Mouse (Mus musculus) stomach, embryonic 15.5 days (tissue): ENCODE data around the gene Pld4. TPM values are rescaled to one million over a fixed set of nuclear protein-coding genes. Genes with fewer than 3 reads are reported as not detected.
A peak's percentile ranks its signal among the peaks of the same experiment; 100 is the strongest.
"Not testable (repeated sequence)": the region's sequence is repeated elsewhere in the genome, so short reads cannot be mapped to it uniquely, and the experiment has no call there.

Source experiments
- ATAC-seq: fragments of 200-750 bp; cut with Nextera tagmentation; 2 replicates; pipeline ENCODE4 v1.8.0; 2017; ENCODE audit warnings: low read depth, moderate number of reproducible peaks, moderate TSS enrichment; ENCODE audit not compliant: insufficient read depth, low FRiP score
- H3K27ac ChIP-seq: fragments of 300-500 bp; sonication (generic); 2 replicates; pipeline ENCODE4 v1.5.1; 2015; ENCODE audit warnings: mild to moderate bottlenecking, inconsistent platforms
- H3K27me3 ChIP-seq: fragments of 300-500 bp; sonication (generic); replicated peaks from 2 replicates; pipeline ENCODE4 v1.6.1; 2015; ENCODE audit warnings: inconsistent platforms
- H3K36me3 ChIP-seq: fragments of 300-500 bp; sonication (generic); 2 replicates; pipeline ENCODE4 v1.6.1; 2015; ENCODE audit warnings: inconsistent platforms
- H3K4me1 ChIP-seq: fragments of 300-500 bp; sonication (generic); 2 replicates; pipeline ENCODE4 v1.6.1; 2015; ENCODE audit warnings: inconsistent platforms
- H3K4me2 ChIP-seq: fragments of 300-500 bp; sonication (generic); 2 replicates; pipeline ENCODE4 v1.6.1; 2015; ENCODE audit warnings: mild to moderate bottlenecking, inconsistent platforms
- H3K4me3 ChIP-seq: fragments of 300-500 bp; sonication (generic); replicated peaks from 2 replicates; pipeline ENCODE4 v1.5.1; 2015; ENCODE audit warnings: inconsistent platforms
- H3K9ac ChIP-seq: fragments of 300-500 bp; sonication (generic); 2 replicates; pipeline ENCODE4 v1.6.1; 2015; ENCODE audit warnings: inconsistent platforms
- H3K9me3 ChIP-seq: fragments of 300-500 bp; sonication (generic); 2 replicates; pipeline ENCODE4 v1.6.1; 2016; ENCODE audit warnings: inconsistent platforms
- WGBS: fragments of 180-500 bp; shearing (Covaris S2); methylation state at CpG from one replicate; pipeline ENCODE4 v1.1.7; 2015; 5-methylcytosine and 5-hydroxymethylcytosine counted together
- microRNA-seq: library from miRNA; unstranded; fragments of <30 nt; microRNA quantifications from one replicate; pipeline ENCODE4, GENCODE M21; 2016
- polyA plus RNA-seq: library from polyadenylated mRNA; unstranded; fragments of >200 nt; fragmentation: Nextera tagmentation; extraction: Ambion mirVana; gene quantifications from 2 replicates; pipeline ENCODE4 v1.2.1, GENCODE M21; 2015

Pld4 gene
- polyA plus RNA-seq, 1 experiment from 2014 or later: 16.8 TPM

- Histone ChIP-seq H3K27ac (no peak overlapping the region), H3K27me3 (no peaks in the 10 kb centered on the region), H3K9me3 (no peaks in the 10 kb centered on the region), H3K4me2 (peak overlapping the region; percentile 95), H3K4me3 (peak overlapping the region; percentile 74), H3K4me1 (peaks cover 16% of the 10 kb centered on the region), H3K9ac (peak overlapping the region; percentile 39; the same call in 1 of the 2 replicates), H3K36me3 (0 out of 2 replicates have a peak, but pooled peaks cover 7% of the 10 kb centered on the region)
- 17% methylated on average over 8 of the region's 8 CpGs for WGBS
- no peak for ATAC-seq
Observed at GRCm38 (mm10) chr12:112809641-112810040, 49.2 kb downstream of the Pld4 start.

GRCm38 (mm10) chr12:112810092-112810885, 49.8 kb downstream of the Pld4 start:
- Histone ChIP-seq H3K4me2 (peak overlapping the region; percentile 95; the same call in 1 of the 2 replicates), H3K4me3 (no peak overlapping the region), H3K36me3 (0 out of 2 replicates have a peak, but pooled peaks cover 7% of the 10 kb centered on the region), H3K9ac (no peak overlapping the region), H3K9me3 (no peaks in the 10 kb centered on the region), H3K4me1 (peaks cover 16% of the 10 kb centered on the region), H3K27me3 (no peaks in the 10 kb centered on the region), H3K27ac (no peak overlapping the region)
- ATAC-seq: no peak
- 58% methylated on average over 19 of the region's 19 CpGs for WGBS

GRCm38 (mm10) chr12:112813370-112813769, 52.9 kb downstream of the Pld4 start:
- Histone ChIP-seq H3K27me3 (no peaks in the 10 kb centered on the region), H3K4me1 (peaks cover 11% of the 10 kb centered on the region), H3K9ac (no peak overlapping the region), H3K9me3 (no peaks in the 10 kb centered on the region), H3K27ac (no peak overlapping the region), H3K36me3 (peaks cover 12% of the 10 kb centered on the region), H3K4me2 (no peak overlapping the region), H3K4me3 (no peak overlapping the region)
- 91% methylated on average over 7 of the region's 7 CpGs for WGBS
- ATAC-seq: no peak

- H3K4me3 ChIP-seq: no peak overlapping the region
- no peaks in the 10 kb centered on the region for H3K27me3 ChIP-seq
- H3K4me2 ChIP-seq: no peak overlapping the region
- peaks cover 25% of the 10 kb centered on the region for H3K36me3 ChIP-seq
- ATAC-seq: no peak
- 69% methylated on average over 14 of the region's 14 CpGs for WGBS
- H3K9me3 ChIP-seq: no peaks in the 10 kb centered on the region
- H3K9ac ChIP-seq: no peak overlapping the region
- peak overlapping the region; percentile 61 for H3K27ac ChIP-seq
- no peaks in the 10 kb centered on the region; the same call in 1 of the 2 replicates for H3K4me1 ChIP-seq
Observed at GRCm38 (mm10) chr12:112814682-112815470, 54.4 kb downstream of the Pld4 start.

- no peaks in the 10 kb centered on the region; the same call in 1 of the 2 replicates for H3K4me1 ChIP-seq
- H3K9me3 ChIP-seq: no peaks in the 10 kb centered on the region
- no peak overlapping the region for H3K27ac ChIP-seq
- no peak overlapping the region for H3K4me2 ChIP-seq
- no peak overlapping the region for H3K4me3 ChIP-seq
- H3K27me3 ChIP-seq: no peaks in the 10 kb centered on the region
- 50% methylated on average over 4 of the region's 4 CpGs for WGBS
- ATAC-seq: no peak
- H3K36me3 ChIP-seq: peaks cover 37% of the 10 kb centered on the region
- H3K9ac ChIP-seq: no peak overlapping the region
Observed at GRCm38 (mm10) chr12:112816294-112816693, 55.8 kb downstream of the Pld4 start.

GRCm38 (mm10) chr12:112816866-112817265, 56.4 kb downstream of the Pld4 start:
- not testable (repeated sequence) for H3K27me3 ChIP-seq, H3K9me3 ChIP-seq, H3K4me2 ChIP-seq, H3K4me3 ChIP-seq, H3K9ac ChIP-seq, ATAC-seq, H3K27ac ChIP-seq, H3K4me1 ChIP-seq
- 78% methylated on average over 7 of the region's 7 CpGs for WGBS
- H3K36me3 ChIP-seq: peaks cover 42% of the 10 kb centered on the region

Small RNAs within 50 kb of the gene (microRNA-seq; reads per million reads assigned to microRNA genes)
- 1.5 reads per million for gene Mir6940

Other genes with a start within 250 kb of the Pld4 start
- gene Tmem179, start 243.9 kb upstream of the Pld4 start, polyA plus RNA-seq: 2.7 TPM in 2 replicates
- 4.3 and 4.4 TPM in 2 replicates for gene Inf2, start 171.9 kb upstream of the Pld4 start, polyA plus RNA-seq
- 4.3 and 4.4 TPM in 2 replicates for gene Adssl1, start 140.6 kb upstream of the Pld4 start, polyA plus RNA-seq
- gene Siva1, start 116.0 kb upstream of the Pld4 start, polyA plus RNA-seq: 198 and 214 TPM in 2 replicates
- 161 and 170 TPM in 2 replicates for gene Akt1, start 85.8 kb upstream of the Pld4 start, polyA plus RNA-seq
- 9.3 and 10.8 TPM in 2 replicates for gene Zbtb42, start 81.8 kb upstream of the Pld4 start, polyA plus RNA-seq
- gene Cep170b, start 40.2 kb upstream of the Pld4 start, polyA plus RNA-seq: 24.3 and 24.6 TPM in 2 replicates
- gene Ahnak2, start 42.0 kb downstream of the Pld4 start, polyA plus RNA-seq: 3.8 and 4.7 TPM in 2 replicates
- 6.1 and 7.0 TPM in 2 replicates for gene Clba1, start 48.3 kb downstream of the Pld4 start, polyA plus RNA-seq
- 97.0 and 100 TPM in 2 replicates for gene Cdca4, start 68.8 kb downstream of the Pld4 start, polyA plus RNA-seq
- gene Gpr132, start 107.6 kb downstream of the Pld4 start, polyA plus RNA-seq: 0.33 and 0.41 TPM in 2 replicates
- 6.0 and 7.0 TPM in 2 replicates for gene Jag2, start 169.1 kb downstream of the Pld4 start, polyA plus RNA-seq
- gene Nudt14, start 181.5 kb downstream of the Pld4 start, polyA plus RNA-seq: 88.1 and 95.0 TPM in 2 replicates
- gene Btbd6, start 215.8 kb downstream of the Pld4 start, polyA plus RNA-seq: 21.9 and 22.2 TPM in 2 replicates
- gene Brf1, start 240.0 kb downstream of the Pld4 start, polyA plus RNA-seq: 55.9 and 59.7 TPM in 2 replicates